Mouse (Mus musculus): ENCODE measurements around the gene Bmp8a. TPM values are rescaled to one million over a fixed set of nuclear protein-coding genes. Genes with fewer than 3 reads are reported as not detected.
A peak's percentile ranks its signal among the peaks of the same experiment; 100 is the strongest.
"Not testable (repeated sequence)": the region's sequence is repeated elsewhere in the genome, so short reads cannot be mapped to it uniquely, and the experiment has no call there.

The Bmp8a gene
- polyA plus RNA-seq, 1 experiment from 2014 or later: 0.32 TPM

- WGBS: 28% methylated on average over 3 of the region's 3 CpGs
- DNase-seq (ENCODE audit: low spot score): peak; percentile 87
- peak; percentile 37; the same call in 1 of the 2 replicates for ATAC-seq (replicated peaks; ENCODE audit: low FRiP score, low read depth)
These were observed 37.3 kb downstream of the Bmp8a start for GRCm38 (mm10) chr4:123305789-123306188.

GRCm38 (mm10) chr4:123298980-123299670 is 43.9 kb downstream of the Bmp8a start:
- peaks cover 42% of the 10 kb centered on the region for H3K36me3 ChIP-seq (ENCODE audit: insufficient read depth, low read length)
- H3K9me3 ChIP-seq (replicated peaks; ENCODE audit: low read length): no peaks in the 10 kb centered on the region
- H3K9ac ChIP-seq (ENCODE audit: low read depth, low read length): no peak overlapping the region
- no peaks in the 10 kb centered on the region for H3K4me1 ChIP-seq (replicated peaks; ENCODE audit: insufficient read depth, low read length)
- H3K4me2 ChIP-seq (ENCODE audit: low read length): no peak overlapping the region
- H3K27ac ChIP-seq: no peak overlapping the region
- no peak for TF ChIP-seq CTCF (IDR thresholded peaks at IDR 0.05; ENCODE audit: low read depth)
- H3K4me3 ChIP-seq (replicated peaks; ENCODE audit: low read depth, low read length): no peak overlapping the region
- DNase-seq (ENCODE audit: low spot score) (no peak), ATAC-seq (replicated peaks; ENCODE audit: low FRiP score, low read depth) (no peak)
- WGBS: 94% methylated on average over 11 of the region's 11 CpGs
- H3K27me3 ChIP-seq (ENCODE audit: insufficient read depth, low read length): no peaks in the 10 kb centered on the region

More at GRCm38 (mm10) chr4:123305789-123306188, 37.3 kb downstream of the Bmp8a start:
- Histone ChIP-seq H3K4me3 (replicated peaks; ENCODE audit: low read depth, low read length) (no peak overlapping the region), H3K36me3 (ENCODE audit: insufficient read depth, low read length) (no peaks in the 10 kb centered on the region), H3K27me3 (ENCODE audit: insufficient read depth, low read length) (no peaks in the 10 kb centered on the region), H3K4me1 (replicated peaks; ENCODE audit: insufficient read depth, low read length) (no peaks in the 10 kb centered on the region), H3K27ac (no peak overlapping the region), H3K9me3 (replicated peaks; ENCODE audit: low read length) (no peaks in the 10 kb centered on the region), H3K4me2 (ENCODE audit: low read length) (no peak overlapping the region), H3K9ac (ENCODE audit: low read depth, low read length) (no peak overlapping the region)
- peak; percentile 83 for TF ChIP-seq CTCF (IDR thresholded peaks at IDR 0.05; ENCODE audit: low read depth)

GRCm38 (mm10) chr4:123298226-123298625 is 44.8 kb downstream of the Bmp8a start:
- Histone ChIP-seq H3K4me2 (ENCODE audit: low read length) (no peak overlapping the region), H3K9ac (ENCODE audit: low read depth, low read length) (no peak overlapping the region), H3K4me3 (replicated peaks; ENCODE audit: low read depth, low read length) (no peak overlapping the region), H3K27ac (no peak overlapping the region), H3K4me1 (replicated peaks; ENCODE audit: insufficient read depth, low read length) (no peaks in the 10 kb centered on the region), H3K36me3 (ENCODE audit: insufficient read depth, low read length) (peaks cover 51% of the 10 kb centered on the region), H3K9me3 (replicated peaks; ENCODE audit: low read length) (no peaks in the 10 kb centered on the region), H3K27me3 (ENCODE audit: insufficient read depth, low read length) (no peaks in the 10 kb centered on the region)
- ATAC-seq (replicated peaks; ENCODE audit: low FRiP score, low read depth) (no peak), DNase-seq (ENCODE audit: low spot score) (no peak)
- 72% methylated on average over 4 of the region's 4 CpGs for WGBS
- no peak for TF ChIP-seq CTCF (IDR thresholded peaks at IDR 0.05; ENCODE audit: low read depth)

- no peak overlapping the region for H3K4me2 ChIP-seq (ENCODE audit: low read length)
- ATAC-seq (replicated peaks; ENCODE audit: low FRiP score, low read depth) (no peak), DNase-seq (ENCODE audit: low spot score) (no peak)
- no peaks in the 10 kb centered on the region for H3K9me3 ChIP-seq (replicated peaks; ENCODE audit: low read length)
- no peak for TF ChIP-seq CTCF (IDR thresholded peaks at IDR 0.05; ENCODE audit: low read depth)
- no peaks in the 10 kb centered on the region for H3K4me1 ChIP-seq (replicated peaks; ENCODE audit: insufficient read depth, low read length)
- H3K27ac ChIP-seq: no peak overlapping the region
- H3K27me3 ChIP-seq (ENCODE audit: insufficient read depth, low read length): no peaks in the 10 kb centered on the region
- 95% methylated on average over 21 of the region's 22 CpGs for WGBS
- no peak overlapping the region for H3K9ac ChIP-seq (ENCODE audit: low read depth, low read length)
- peaks cover 58% of the 10 kb centered on the region for H3K36me3 ChIP-seq (ENCODE audit: insufficient read depth, low read length)
- H3K4me3 ChIP-seq (replicated peaks; ENCODE audit: low read depth, low read length): no peak overlapping the region
These were observed 45.7 kb downstream of the Bmp8a start for GRCm38 (mm10) chr4:123297195-123297960.

GRCm38 (mm10) chr4:123296148-123296534 is 46.9 kb downstream of the Bmp8a start:
- no peaks in the 10 kb centered on the region for H3K4me1 ChIP-seq (replicated peaks; ENCODE audit: insufficient read depth, low read length)
- DNase-seq (ENCODE audit: low spot score) (no peak), ATAC-seq (replicated peaks; ENCODE audit: low FRiP score, low read depth) (no peak)
- no peak overlapping the region for H3K9ac ChIP-seq (ENCODE audit: low read depth, low read length)
- no peak overlapping the region for H3K4me2 ChIP-seq (ENCODE audit: low read length)
- H3K4me3 ChIP-seq (replicated peaks; ENCODE audit: low read depth, low read length): no peak overlapping the region
- no peaks in the 10 kb centered on the region for H3K27me3 ChIP-seq (ENCODE audit: insufficient read depth, low read length)
- 84% methylated on average over 5 of the region's 5 CpGs for WGBS
- no peaks in the 10 kb centered on the region for H3K9me3 ChIP-seq (replicated peaks; ENCODE audit: low read length)
- H3K36me3 ChIP-seq (ENCODE audit: insufficient read depth, low read length): peaks cover 66% of the 10 kb centered on the region
- no peak for TF ChIP-seq CTCF (IDR thresholded peaks at IDR 0.05; ENCODE audit: low read depth)
- no peak overlapping the region for H3K27ac ChIP-seq

GRCm38 (mm10) chr4:123295516-123296147 is 47.4 kb downstream of the Bmp8a start:
- Histone ChIP-seq H3K4me1 (replicated peaks; ENCODE audit: insufficient read depth, low read length) (no peaks in the 10 kb centered on the region), H3K27ac (no peak overlapping the region), H3K27me3 (ENCODE audit: insufficient read depth, low read length) (no peaks in the 10 kb centered on the region), H3K9me3 (replicated peaks; ENCODE audit: low read length) (no peaks in the 10 kb centered on the region), H3K4me3 (replicated peaks; ENCODE audit: low read depth, low read length) (no peak overlapping the region), H3K36me3 (ENCODE audit: insufficient read depth, low read length) (peaks cover 70% of the 10 kb centered on the region), H3K4me2 (ENCODE audit: low read length) (no peak overlapping the region), H3K9ac (ENCODE audit: low read depth, low read length) (no peak overlapping the region)
- no peak for TF ChIP-seq CTCF (IDR thresholded peaks at IDR 0.05; ENCODE audit: low read depth)
- DNase-seq (ENCODE audit: low spot score): no peak
- 81% methylated on average over 21 of the region's 21 CpGs for WGBS
- ATAC-seq (replicated peaks; ENCODE audit: low FRiP score, low read depth): 0 out of 2 replicates have a peak, but pooled peaks have one; percentile 9

GRCm38 (mm10) chr4:123295026-123295425 is 48.0 kb downstream of the Bmp8a start:
- not testable (repeated sequence) for H3K9me3 ChIP-seq (replicated peaks; ENCODE audit: low read length); H3K4me2 ChIP-seq (ENCODE audit: low read length); H3K4me3 ChIP-seq (replicated peaks; ENCODE audit: low read depth, low read length); H3K27ac ChIP-seq; H3K27me3 ChIP-seq (ENCODE audit: insufficient read depth, low read length); H3K9ac ChIP-seq (ENCODE audit: low read depth, low read length); ATAC-seq (replicated peaks; ENCODE audit: low FRiP score, low read depth); H3K4me1 ChIP-seq (replicated peaks; ENCODE audit: insufficient read depth, low read length); DNase-seq (ENCODE audit: low spot score)
- 88% methylated on average over 15 of the region's 15 CpGs for WGBS
- peaks cover 70% of the 10 kb centered on the region for H3K36me3 ChIP-seq (ENCODE audit: insufficient read depth, low read length)
